Mouse (Mus musculus) urinary bladder, adult 18-20 months (tissue): Measurements from ENCODE around the gene Usf2.

Experiments
- DNase-seq, 2 experiments: peaks; one replicate each; pipeline ENCODE4 v3.0.0; 2022; ENCODE audit warnings: low spot score in 2 of 2, mixed read lengths in 2 of 2

Gene Usf2

DNA sequence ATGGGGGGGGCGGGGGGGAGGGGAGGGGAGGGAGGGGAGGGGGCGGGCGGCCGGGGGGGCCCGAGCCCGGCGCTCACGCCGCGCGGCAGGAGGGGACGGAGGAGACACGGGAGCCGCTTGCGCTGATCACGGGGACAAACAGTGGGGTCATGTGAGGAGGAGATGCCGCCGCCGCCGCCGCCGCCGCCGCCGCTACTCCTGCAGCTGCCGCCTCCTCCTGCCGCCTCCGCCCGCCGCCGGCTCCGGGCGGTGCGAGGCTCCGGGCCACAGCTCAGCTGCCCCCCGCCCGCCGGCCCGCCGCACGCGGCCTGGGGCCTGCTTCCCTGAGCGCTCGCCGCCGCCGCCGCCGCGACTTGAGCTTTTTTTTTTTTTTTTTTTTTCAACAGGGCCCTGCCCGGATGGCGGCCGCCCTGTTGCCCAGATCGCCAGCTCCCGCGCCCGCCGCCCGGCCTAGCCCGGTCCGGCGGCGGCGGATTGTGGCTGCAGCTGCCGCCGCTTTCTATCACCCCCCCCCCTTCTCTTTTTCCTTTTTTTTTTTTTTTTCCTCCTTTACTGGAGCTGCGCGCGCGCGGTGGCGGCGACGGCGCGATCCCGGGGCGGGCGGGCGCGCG lies at the start of gene Usf2:
Gene Usf2 (minus strand): TSS at position 48 of the 611 bp plus-strand sequence.
- DNase-seq, result peak; percentile 52 to 69

DNA sequence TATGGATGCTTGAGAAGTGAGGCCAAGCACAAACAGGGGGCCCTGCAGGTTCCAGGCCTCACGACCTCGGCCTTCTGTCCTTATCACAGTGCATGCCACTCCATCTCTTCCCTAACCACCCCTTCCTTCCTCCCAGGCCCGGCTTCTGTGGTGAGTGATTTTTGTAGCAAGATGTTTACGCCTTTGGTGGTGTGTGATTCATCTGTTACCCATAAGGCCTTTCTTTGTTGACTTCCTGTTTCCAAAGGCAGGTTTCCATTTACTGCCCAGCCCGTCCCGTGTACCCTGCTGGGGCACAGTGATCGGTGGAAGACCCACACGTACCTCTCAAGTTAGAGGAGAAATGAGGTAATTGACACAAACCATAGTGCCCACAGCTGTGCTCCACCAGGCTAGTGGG lies 46.0 kb upstream of the Usf2 start:
- DNase-seq, result peak in 1 of 2 experiments; percentile 24

DNA sequence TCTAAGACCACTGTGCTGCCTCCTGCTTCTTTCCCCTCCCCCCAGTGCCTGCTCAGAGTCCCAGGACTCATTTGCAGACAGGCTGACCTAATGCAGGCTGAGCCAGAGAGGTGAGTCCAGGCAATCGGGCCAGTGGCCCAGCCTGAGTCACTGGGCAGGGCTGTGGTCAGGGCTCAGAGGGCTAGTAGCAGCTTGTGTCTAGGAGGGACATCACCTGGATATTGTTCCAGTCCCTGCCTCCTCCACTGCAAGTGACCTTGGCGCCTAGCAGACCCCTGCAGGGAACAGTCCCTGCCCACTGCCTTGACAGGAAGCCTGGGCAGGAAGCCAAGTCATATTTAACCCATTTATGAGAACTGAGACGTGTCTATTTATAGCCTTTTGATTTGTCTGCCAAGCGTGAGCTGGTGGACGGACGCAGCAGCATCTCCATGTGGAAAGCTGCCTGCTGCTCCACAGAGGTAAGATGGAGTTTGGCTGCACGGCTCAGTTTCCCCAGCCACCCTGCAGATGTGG lies 44.0 kb upstream of the Usf2 start:
- DNase-seq, result peak; percentile 50 to 62

DNA sequence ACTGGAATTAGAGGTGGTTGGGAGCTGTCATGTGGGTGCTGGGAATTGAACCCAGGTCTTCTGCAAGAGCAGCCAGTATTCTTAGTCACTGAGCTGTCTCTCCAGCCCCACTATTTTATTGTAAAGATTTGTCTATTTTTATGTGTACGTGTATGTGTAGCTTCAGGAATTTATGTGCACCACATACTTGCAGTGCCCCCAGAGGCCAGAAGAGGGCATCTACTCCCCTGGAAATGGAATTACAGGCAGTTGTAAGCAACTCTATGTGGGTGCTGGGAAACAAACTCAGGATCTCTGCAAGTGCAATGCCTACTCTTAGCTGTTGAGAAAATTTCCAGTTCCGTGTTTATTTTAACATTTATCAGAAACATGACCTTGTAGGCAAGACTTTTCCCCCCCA lies 39.9 kb upstream of the Usf2 start:
- DNase-seq, result no peak

DNA sequence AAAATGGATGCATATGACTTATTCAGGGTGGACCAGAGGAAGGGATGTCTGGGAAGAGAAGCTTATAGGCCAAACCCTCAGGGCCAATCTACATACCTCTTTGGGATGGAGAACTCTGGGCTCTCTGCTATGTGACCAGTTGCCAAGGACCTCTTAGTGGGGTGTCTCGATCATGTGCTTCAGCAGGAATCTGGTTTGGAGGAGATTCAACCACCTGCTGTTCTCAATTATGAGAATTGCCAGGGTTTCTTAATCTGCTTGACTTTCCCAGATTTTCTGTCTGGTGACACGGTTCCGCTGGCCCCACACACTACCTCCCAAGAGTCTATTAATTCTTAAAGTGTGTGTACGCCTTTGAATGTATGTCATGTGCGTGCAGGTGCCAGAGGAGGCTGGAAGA lies 37.4 kb upstream of the Usf2 start:
- DNase-seq, result no peak

DNA sequence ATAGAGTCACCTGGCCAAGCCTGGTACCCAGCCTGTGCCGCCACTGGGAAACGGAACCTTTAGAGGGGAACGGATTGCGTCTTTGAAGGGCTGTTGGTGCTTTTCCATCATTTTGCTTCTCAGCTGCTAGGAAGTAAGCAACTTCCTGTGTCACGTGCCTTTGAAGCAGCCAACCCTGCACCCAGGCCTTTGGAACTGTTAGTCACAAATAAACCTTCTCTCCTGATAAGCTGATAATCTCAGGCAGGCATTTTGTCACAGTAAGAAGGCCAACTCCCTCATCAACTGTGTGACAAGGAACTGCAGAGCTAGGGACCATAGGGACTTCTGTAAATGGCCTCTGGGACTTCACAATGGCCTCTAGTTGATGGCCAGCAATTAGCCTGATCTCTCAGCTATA lies 35.5 kb upstream of the Usf2 start:
- DNase-seq, result no peak

DNA sequence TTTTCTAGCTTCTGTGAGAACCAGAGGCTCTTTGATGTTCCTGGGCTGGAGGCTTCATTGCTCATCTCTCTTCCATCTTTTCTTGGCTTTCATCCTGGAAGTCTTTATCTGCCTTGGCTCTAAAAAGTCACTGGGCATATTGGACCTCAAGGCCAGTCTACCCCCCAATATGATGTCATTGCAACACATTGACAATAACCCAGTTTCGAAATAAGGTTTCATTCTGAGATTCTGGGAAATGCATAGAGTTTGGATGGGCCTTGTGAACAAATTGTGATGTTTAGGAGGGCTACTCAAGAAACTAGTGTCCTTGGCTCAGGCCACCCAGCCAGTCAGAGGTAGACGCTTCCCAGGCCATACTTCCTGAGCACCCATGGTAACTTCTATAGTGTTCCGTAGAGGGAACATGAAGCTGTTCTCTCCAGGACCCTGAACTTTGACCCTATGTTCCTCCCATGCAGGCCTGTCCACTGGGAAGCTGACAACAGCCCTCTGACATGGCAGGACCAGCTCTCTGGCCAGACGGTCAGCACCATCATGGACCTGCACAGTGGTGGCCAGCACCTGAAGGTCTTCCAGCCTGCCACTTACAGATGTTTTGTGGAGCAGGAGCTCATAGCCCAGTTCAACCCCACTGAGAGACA lies 32.0 kb upstream of the Usf2 start:
- no peak for DNase-seq

DNA sequence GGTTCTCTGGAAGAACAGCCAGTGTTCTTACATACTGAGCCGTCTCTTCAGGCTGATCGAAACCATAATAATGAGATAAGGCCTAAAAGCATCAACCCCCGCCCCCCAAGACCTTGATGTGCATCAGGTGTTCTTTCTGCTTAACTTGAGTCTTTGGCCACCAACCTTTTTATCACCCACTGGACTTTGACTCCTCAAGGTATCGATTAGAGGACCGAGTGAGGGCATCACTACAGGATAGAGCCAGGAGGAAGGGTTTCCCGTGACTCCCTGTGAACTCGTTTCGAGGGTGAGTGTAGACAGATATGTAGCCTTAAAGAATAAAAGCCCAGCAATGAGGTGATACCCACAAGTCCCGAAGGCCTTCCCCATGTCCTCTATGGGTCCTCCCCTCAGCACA lies 28.8 kb upstream of the Usf2 start:
- no peak for DNase-seq

DNA sequence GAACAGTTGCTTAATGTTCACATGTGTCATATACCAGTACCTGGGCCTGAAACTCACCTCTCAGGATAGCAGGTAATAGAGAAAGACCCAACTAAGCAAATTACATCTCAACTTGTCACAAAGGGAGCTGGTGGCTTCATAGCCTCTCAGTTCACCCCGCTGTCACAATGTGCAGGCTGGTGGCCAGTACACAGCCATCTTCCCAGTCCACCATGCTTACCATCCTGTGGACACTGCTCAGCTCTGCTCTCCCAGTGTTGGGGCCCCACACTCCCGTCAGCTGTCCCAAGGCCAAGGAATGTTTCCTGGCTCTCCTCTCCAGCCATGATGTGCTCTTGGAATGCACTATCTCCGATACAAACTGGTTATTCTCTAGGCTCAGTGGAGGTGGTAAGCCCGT lies 25.1 kb upstream of the Usf2 start:
- DNase-seq, result no peak

DNA sequence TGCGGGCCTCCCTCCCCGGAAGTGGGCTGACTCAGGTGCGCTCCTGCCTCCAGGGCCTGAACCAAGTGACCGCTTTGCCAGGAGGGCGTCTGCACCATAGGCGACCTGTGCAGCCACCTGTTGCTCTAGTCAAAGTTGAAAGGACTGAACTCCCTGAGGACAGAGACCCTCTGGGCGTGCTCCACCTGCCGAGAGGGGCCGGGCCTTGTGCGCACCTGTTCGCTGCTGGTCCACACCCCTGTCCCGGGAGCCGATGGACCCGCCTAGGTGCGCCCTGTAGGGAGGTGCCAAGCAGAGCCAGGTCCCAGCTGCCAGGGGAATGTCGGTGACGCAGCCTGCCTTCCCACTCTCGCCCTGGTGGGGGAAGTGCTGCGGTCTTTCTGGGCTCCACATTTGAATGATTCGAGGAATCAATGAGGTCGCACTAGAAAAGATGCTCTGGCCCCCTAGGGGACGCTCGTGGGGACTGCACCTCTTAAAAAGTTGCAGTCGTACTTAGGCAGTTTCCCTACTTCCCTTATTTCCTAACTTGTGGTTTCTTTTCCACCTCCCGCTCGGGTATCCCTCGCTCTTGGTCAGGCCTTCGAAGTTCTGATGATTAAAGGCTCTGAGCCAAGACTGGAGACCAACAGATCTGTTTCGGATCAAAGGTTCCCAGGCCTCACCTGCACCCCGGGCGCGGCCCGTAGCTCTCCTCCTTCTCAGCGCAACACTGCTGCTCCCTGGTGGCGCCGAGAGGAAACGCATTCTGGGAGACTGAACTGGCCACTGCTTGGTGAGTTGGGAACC lies 17.1 kb upstream of the Usf2 start, which contains the start of gene Fam187b:
Gene Fam187b (plus strand): TSS at position 290 of the 789 bp plus-strand sequence.
- peak; percentile 84 to 89 for DNase-seq

DNA sequence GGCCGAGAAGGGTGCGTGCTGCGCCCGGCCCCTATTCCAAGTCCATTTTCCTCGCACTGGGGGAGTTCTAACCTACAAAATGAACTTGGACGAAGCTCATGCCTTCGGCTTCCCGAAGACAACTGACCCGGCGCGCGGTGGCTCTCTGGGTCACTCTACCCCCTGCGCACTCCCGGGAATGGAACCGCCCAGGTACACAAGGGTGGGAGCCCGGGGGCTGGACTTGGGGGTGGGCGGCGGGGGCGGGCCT lies 16.6 kb upstream of the Usf2 start, which contains the start of gene Lsr:
Gene Lsr (minus strand): TSS at position 214 of the 250 bp plus-strand sequence.
- DNase-seq, result no peak

DNA sequence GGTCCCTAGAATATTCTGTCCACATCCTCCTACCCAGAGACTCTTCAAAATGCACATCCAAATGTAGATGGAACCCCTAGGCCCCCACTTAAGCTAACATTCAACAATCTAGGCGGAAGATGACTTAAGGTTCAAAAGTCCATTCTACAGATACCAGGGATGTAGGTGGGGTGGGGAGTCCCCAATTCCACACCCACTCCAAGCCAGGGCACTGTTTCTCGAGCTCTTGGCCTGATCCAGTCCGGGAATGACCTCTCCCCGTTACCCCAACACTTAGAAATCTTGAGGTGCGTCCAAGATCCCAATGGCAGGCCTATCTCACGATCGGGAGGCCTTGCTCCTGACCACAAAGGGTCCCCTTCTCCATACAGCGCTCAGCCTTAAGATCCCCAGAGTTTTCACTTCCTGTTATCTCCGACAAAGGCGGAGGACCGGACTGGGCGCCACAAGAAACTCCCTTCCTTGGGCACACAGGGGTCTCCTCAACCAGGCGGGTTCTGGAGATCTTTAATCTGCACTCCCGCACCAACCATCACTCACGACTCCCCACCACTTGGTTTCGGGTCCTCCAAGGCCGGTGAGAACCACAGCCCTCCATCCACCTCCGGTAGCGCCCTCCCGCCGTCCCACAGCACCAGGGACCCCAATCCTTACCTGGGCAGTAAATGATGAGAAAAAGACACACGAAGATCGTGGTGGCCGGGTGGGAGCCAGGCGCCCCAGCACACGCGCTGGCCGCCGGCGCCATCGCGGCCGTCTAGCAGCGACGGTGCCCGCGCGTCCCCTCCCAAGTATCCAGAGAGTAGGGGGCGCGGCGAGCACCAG lies 16.0 kb upstream of the Usf2 start:
- peak in 1 of 2 experiments; percentile 36 for DNase-seq

DNA sequence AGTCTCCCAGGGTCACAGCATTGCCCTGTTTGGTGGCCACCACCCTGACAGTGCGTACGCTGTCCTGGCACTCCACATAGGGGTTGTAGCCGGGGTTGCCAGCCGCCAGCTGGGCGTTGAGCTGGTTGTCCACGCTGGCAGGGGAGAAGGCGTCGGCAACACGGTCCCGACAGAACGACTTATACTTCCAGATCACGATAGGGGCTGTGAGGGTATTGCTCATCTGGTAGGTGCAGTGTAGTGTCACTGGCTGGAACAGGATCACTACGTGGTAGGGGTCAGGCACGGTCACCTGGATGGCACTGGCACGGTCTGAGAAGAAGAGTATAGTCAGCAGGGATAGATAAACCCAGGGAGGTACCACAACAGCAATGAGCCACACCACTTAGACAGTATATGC lies 15.3 kb upstream of the Usf2 start:
- no peak for DNase-seq

DNA sequence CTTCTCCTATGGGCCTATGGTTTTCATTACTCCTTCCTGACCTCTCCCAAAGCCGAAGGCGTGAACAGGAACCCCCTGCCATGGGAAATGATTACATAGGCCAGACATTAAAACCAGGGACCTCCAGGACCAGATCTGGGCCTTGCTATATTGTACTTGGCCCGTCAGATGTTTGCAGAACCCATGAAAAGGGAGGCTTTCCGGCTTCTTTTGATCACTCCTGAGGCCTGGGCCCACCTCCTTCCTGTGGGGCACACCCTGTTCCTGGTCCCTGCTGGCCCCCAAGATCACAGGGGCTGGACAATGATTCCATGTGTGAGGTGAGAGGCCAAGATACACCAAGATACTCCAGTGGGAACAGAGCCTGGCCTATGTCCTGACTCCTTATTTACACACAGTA lies 12.6 kb upstream of the Usf2 start:
- DNase-seq, result no peak

DNA sequence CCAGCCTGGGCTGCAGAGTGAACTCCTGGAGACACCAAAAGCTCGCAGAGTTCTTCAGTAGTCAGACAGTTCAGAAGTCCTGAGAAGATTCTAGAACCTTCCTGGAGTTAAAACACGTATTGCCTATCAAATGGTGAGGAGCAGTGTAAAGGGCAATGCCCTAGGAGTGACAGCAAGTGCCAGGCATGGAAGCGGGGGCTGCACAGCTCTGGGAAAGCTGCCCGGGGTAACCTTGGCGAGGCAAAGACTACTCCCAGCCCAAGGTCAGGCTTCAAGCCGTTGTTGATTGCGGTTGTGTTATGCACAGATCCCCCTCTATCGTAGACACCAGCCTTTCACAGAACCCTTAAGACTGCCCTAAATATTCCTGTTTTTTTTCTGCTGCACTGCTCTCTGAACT lies 12.0 kb upstream of the Usf2 start:
- no peak for DNase-seq

DNA sequence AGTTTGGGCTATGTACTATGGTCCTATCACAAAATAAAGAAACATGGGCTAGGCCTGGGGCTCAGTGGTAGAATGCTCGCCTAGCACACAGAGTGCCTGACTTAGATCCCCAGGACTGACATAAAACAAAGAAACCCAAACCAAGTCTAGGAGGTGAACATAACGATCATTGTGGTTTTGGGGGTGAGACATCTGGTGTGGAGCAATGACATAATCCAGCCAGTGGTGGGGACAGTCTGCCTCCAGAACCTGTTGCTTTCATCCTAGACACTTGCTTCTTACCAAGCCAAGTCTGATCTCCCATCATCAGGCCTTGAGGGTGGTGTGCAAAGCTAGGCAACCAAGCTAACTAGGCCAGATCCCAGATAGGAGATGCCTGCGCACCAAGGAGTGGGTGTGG lies 10.1 kb upstream of the Usf2 start:
- no peak for DNase-seq

DNA sequence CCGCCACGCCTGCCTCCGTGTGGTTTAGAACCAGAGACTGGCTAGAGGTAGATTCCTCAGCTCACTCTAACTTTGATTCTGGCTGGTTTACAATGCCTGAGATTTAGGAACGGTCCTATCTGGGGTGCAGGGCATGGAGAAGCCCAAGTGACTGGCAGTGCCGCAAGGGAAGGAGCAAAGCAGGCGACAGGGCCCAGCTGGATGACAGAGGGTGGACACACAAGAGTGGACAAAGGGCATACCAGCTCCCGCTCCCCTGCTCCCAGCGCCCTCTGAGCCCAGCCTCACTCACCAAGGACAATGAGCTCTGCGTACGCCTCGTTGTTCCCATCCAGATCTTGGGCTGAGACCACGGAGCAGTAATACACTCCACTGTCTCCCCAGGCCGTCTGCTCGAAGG lies 9.1 kb upstream of the Usf2 start:
- no peak for DNase-seq

DNA sequence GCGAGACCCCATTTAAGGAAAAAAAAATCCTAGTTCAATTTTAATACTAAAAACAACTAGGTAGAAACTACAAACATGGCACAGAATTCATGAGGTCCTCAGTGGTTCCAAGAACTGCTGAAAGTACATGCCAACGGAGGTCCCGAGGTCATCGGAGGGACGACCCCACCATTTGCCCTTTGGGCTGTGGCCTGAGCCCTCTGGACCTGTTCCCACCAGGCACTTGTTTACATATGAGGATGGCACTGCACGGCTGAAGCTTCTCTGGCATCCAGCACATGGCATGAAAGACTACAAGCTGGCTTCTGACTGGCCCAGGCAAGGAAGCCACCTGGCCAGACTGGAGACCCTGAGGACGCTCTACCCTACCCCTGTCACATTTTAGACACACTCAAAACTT lies 7.8 kb upstream of the Usf2 start:
- no peak for DNase-seq

DNA sequence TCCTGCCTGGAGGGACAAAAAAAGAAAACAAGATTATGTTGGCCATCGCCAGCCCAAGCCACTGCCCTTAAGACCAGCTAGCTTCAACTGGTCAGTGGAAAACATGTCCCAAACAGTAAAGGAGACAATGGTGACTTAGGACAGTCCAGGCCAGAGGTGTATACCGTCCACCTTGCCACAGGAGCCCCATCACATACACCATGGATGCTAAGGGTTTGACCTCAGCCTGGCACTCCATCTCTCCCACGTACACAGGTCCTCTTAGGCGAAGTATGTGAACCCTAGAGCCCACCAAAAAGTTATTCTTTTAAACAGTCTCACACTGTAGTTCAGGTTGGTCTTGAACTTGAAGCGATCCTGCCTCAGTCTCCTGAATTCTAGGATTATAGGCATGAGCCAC lies 6.3 kb upstream of the Usf2 start:
- no peak for DNase-seq

DNA sequence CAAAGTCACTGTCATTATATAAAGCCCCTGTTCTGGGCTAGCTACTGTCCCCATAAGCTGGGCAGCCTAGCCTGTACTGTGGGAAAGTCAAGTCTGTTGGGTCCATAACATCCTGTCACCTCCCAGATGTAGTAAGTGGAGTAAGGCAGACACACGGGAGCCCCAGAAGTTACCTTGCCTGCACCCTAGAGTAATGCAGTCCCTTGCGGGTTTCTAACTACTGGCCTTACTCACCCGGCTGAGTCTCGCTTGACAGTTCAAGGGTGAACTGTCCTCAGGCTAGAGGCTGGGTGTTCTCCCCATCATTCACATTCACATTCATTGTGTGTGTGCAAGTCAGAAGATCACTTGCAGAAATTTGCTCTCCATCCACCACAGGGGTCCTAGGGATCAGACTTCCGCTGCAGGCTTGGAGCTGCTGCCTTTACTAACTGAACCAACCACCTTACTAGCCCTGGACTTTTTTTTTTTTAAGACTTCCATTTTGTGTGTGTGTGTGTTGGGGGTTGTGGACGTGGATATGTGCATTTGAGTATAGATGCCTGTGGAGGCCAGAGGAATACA lies 3.3 kb upstream of the Usf2 start:
- no peak for DNase-seq

DNA sequence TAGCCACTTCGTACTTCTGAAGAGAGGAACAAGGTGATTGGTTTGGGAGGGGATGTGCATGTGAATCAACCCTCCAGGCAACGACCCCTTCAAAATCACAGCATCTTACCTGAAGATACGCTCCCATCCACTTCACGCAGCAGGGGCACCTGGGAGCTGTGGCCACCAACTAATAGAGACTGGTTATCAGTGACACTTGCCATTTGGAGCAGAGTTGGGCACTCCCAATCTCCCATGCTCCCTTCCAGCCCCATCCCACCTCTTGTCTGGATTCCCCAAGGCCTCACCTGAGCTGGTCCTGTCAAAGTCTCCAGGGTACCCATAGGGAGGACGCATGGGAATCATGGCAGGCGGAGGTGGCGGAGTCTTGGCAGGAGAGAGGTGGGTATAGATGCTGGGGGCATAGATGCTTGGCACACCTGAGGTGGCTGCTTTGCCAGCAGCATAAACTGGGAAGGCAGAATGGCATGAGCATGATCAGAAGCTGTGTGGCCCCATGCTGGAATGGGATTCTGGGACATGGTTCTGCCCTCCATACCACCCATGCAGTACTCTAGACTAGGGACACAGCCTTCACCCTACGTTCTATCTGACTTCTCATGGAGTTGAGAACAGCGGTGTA lies 2.4 kb upstream of the Usf2 start:
- no peak for DNase-seq
